ENCODE assay signal across 10 mouse cellular contexts in genomic region chr13:6060229-6060845, GRCm38 (mm10).
DNase-seq lines count a peak whose midpoint lies in the region; ATAC-seq and TF ChIP-seq lines count a peak whose summit lies in the region.
"Had no signal": no experiment of that assay in that cellular context is flagged by ENCODE, and none has a peak within 500 bp of the region (broad histone marks: within the 10 kb centered on the region; RNA-seq: fewer than 3 reads in every experiment).

No protein-coding gene starts in this region.

- H3K27me3 ChIP-seq in lung, embryonic 15.5 days, result no peaks in the 10 kb centered on the region
- no peaks in the 10 kb centered on the region for H3K27me3 ChIP-seq in embryonic facial prominence, embryonic 12.5 days
- no peaks in the 10 kb centered on the region for H3K27me3 ChIP-seq in limb, embryonic 13.5 days
- no peaks in the 10 kb centered on the region for H3K27me3 ChIP-seq in stomach, postnatal 0 days (ENCODE audit: control insufficient read depth, insufficient read depth, low read length)

- no peak for TF ChIP-seq EP300 in stomach, postnatal 0 days (optimal IDR thresholded peaks at IDR 0.05)

- no peak for DNase-seq in lung, postnatal 10 days
- no peak for DNase-seq in stomach, postnatal 0 days (ENCODE audit: low spot score)
- DNase-seq in adrenal gland, postnatal 14 days, result no peak
- no peak for DNase-seq in right cerebral cortex, postnatal 10 days (ENCODE audit: low spot score in 2 of 2)
- DNase-seq: layer of hippocampus, postnatal 36 days had no signal

- ATAC-seq in lung, embryonic 15.5 days (ENCODE audit: borderline replicate concordance, extremely low read depth, low FRiP score, low TSS enrichment), result no peak
- no peak for ATAC-seq in embryonic facial prominence, embryonic 12.5 days (ENCODE audit: insufficient number of reproducible peaks, insufficient read depth, low FRiP score, low TSS enrichment)
- no peak for ATAC-seq in limb, embryonic 13.5 days (ENCODE audit: low FRiP score, low read depth)
- ATAC-seq in stomach, postnatal 0 days (ENCODE audit: low FRiP score, low TSS enrichment), result no peak

- no peak overlapping the region for H3K4me3 ChIP-seq in lung, embryonic 15.5 days
- H3K4me3 ChIP-seq in embryonic facial prominence, embryonic 12.5 days, result no peak overlapping the region
- H3K4me3 ChIP-seq in limb, embryonic 13.5 days, result no peak overlapping the region
- H3K4me3 ChIP-seq in stomach, postnatal 0 days (ENCODE audit: low read depth, low read length), result no peak overlapping the region
- H3K4me3 ChIP-seq: erythroblast, embryonic 14.5 days had no signal

- 34% methylated on average over 8 of the region's 8 CpGs for WGBS in lung, embryonic 15.5 days
- WGBS in embryonic facial prominence, embryonic 12.5 days, result 26% methylated on average over 8 of the region's 8 CpGs
- 30% methylated on average over 8 of the region's 8 CpGs for WGBS in limb, embryonic 13.5 days
- WGBS in stomach, postnatal 0 days, result 32% methylated on average over 8 of the region's 8 CpGs

- no peak overlapping the region for H3K4me2 ChIP-seq in lung, embryonic 15.5 days
- H3K4me2 ChIP-seq in embryonic facial prominence, embryonic 12.5 days (replicated peaks), result peak overlapping the region; percentile 35
- peak overlapping the region; percentile 41 for H3K4me2 ChIP-seq in limb, embryonic 13.5 days (replicated peaks)
- H3K4me2 ChIP-seq in stomach, postnatal 0 days (replicated peaks; ENCODE audit: low read depth), result 0 out of 2 replicates have a peak overlapping the region, but pooled peaks have one; percentile 4

- no peaks in the 10 kb centered on the region for H3K36me3 ChIP-seq in lung, embryonic 15.5 days
- no peaks in the 10 kb centered on the region for H3K36me3 ChIP-seq in embryonic facial prominence, embryonic 12.5 days
- no peaks in the 10 kb centered on the region for H3K36me3 ChIP-seq in limb, embryonic 13.5 days
- H3K36me3 ChIP-seq in stomach, postnatal 0 days (ENCODE audit: control insufficient read depth, insufficient read depth, low read length), result no peaks in the 10 kb centered on the region

- H3K9ac ChIP-seq in lung, embryonic 15.5 days, result no peak overlapping the region
- no peak overlapping the region for H3K9ac ChIP-seq in embryonic facial prominence, embryonic 12.5 days
- H3K9ac ChIP-seq in limb, embryonic 13.5 days, result no peak overlapping the region
- H3K9ac ChIP-seq in stomach, postnatal 0 days (ENCODE audit: low read length), result no peak overlapping the region

- H3K9me3 ChIP-seq in lung, embryonic 15.5 days, result no peaks in the 10 kb centered on the region
- H3K9me3 ChIP-seq in embryonic facial prominence, embryonic 12.5 days, result no peaks in the 10 kb centered on the region
- H3K9me3 ChIP-seq in limb, embryonic 13.5 days, result no peaks in the 10 kb centered on the region
- H3K9me3 ChIP-seq in stomach, postnatal 0 days (ENCODE audit: control insufficient read depth, low read length), result no peaks in the 10 kb centered on the region

- H3K27ac ChIP-seq in lung, embryonic 15.5 days, result 0 out of 2 replicates have a peak overlapping the region, but pooled peaks have one; percentile 11
- peak overlapping the region; percentile 60; the same call in 1 of the 2 replicates for H3K27ac ChIP-seq in embryonic facial prominence, embryonic 12.5 days
- H3K27ac ChIP-seq in limb, embryonic 13.5 days, result no peak overlapping the region
- H3K27ac ChIP-seq in stomach, postnatal 0 days (replicated peaks), result no peak overlapping the region
- H3K27ac ChIP-seq: kidney, postnatal 0 days had no signal

- H3K4me1 ChIP-seq in lung, embryonic 15.5 days, result peaks cover 11% of the 10 kb centered on the region
- H3K4me1 ChIP-seq in embryonic facial prominence, embryonic 12.5 days, result peaks cover 11% of the 10 kb centered on the region
- H3K4me1 ChIP-seq in limb, embryonic 13.5 days, result peaks cover 13% of the 10 kb centered on the region
- H3K4me1 ChIP-seq in stomach, postnatal 0 days (replicated peaks; ENCODE audit: control insufficient read depth, insufficient read depth), result peaks cover 4% of the 10 kb centered on the region; the same call in 1 of the 2 replicates

- no peak for TF ChIP-seq CTCF in stomach, postnatal 0 days (IDR thresholded peaks at IDR 0.05; ENCODE audit: low read depth)

Comparison
In these comparisons a context has a peak if more than half of its experiments do, and no peak if none do; other contexts are left out.
1. H3K27ac ChIP-seq: peak in lung, embryonic 15.5 days (single experiment) and embryonic facial prominence, embryonic 12.5 days (single experiment); none in limb, embryonic 13.5 days (single experiment) and stomach, postnatal 0 days (single experiment).